Mouse (Mus musculus) olfactory bulb, adult 2 months (tissue): ENCODE results near the gene Myd88.

Experiments used
- CTCF ChIP-seq: fragments of 200-500 bp; IDR thresholded peaks from 2 replicates; pipeline ENCODE4 v1.5.1; 2012; ENCODE audit warnings: low read depth, mild to moderate bottlenecking, low read length, moderate library complexity; ENCODE audit not compliant: insufficient read depth
- POLR2A ChIP-seq: fragments of 200-500 bp; IDR thresholded peaks from 2 replicates; pipeline ENCODE4 v1.6.1; 2012; ENCODE audit warnings: mild to moderate bottlenecking, low read depth, low read length, moderate library complexity; ENCODE audit not compliant: insufficient read depth

DNA sequence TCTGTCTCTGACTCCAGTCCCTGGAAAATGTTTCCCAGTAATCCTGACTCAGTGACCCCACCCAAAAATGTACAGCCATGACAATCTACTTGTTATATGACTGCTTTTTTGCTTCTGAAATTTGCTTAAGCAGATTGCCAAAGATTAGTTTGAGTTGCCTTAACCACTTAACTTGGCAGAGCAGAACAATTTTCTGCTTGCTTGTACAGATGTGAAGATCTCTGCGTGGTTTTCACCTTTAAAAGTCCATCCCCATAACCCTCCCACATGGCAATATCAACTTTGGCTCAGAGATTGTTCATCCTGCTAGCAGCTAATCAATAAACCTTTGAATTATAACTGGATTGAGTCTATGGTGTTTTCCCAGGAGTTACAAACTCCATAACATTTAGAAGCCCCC is 32.1 kb downstream of the Myd88 start:
- TF ChIP-seq CTCF (no peak), POLR2A (no peak)
